Mouse (Mus musculus) monocyte, adult 2 months (primary cell): ENCODE data around the gene Fam20a.

Source experiments
- DNase-seq, 2 experiments: peaks; one replicate each; pipeline ENCODE4 v3.0.0; 2022; ENCODE audit warnings: low spot score in 2 of 2, low read depth in 1 of 2

The Fam20a gene

GRCm38 (mm10) chr11:109721781-109722446, at the start of gene Fam20a:
Gene Fam20a, minus strand, starts transcription at chr11:109722279.
- DNase-seq: peak in 1 of 2 experiments; percentile 1

DNA sequence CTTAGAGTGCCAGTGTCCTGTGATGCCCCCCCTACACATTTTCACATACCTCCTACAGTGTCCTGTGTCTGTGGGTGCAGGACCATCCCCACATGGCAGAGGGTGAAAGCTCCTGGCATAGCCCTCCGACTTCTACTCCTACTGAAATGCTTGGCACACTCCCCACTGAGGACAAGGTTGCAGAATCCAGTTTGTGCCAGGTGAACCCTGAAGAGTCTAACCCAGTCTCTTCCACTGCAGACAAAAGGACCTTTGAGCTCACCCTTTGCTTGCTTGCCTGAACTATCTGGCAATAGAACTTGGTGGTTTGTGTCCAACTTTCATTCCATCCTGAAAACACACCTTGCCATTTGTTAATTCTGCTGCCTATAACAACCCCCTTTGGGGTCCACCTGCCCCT, 49.3 kb upstream of the Fam20a start:
- DNase-seq: no peak

GRCm38 (mm10) chr11:109770185-109770584, 48.1 kb upstream of the Fam20a start:
- no peak for DNase-seq

GRCm38 (mm10) chr11:109769091-109769490, 47.0 kb upstream of the Fam20a start:
- no peak for DNase-seq

DNA sequence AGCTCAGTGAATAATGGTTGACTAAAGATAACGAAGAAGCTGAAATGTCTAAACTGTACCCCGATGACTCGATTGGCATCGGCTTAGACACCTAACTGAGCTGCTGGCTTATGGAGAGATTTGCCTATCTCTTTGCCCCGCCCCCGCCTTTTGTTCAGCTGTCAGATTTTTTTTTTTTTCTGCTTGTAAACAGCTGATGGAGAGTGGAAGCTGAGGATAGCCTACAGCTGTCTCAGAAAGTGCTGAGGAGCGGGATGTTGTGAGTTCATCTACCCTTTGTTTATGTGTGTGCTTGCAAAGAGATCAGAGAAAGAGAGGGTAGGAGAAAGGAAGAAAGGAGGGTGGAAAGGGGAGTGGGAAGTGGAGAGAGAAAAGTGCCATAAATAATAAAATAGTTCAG, 38.0 kb upstream of the Fam20a start:
- no peak for DNase-seq

DNA sequence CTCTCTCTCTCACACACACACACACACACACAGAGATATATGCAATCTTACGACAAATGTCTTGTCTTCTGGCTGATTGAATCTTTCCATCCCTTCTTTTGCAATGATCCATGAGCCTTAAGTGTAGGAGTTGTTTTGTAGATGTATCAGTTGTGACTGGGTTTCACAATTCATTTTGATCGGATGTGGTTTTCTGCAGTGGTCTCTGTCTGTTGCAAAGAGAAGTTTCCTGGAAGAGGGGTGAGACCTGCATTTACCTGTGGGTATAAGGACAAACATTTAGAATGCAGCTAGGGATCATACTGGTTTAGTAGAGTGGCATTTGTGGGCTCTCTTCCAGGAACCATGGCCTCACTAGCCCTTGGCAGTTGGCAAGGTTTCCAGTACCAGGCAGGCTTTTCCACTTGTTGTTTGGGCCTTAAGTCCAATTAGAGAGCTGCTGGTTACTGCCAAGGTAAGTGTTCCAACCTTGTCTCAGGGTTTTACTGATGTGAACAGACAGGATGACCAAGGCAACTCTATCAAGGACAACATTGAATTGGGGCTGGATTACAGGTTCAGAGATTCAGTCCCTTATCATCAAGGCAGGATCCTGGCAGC, 36.6 kb upstream of the Fam20a start:
- DNase-seq: no peak

- no peak for DNase-seq
Measured at GRCm38 (mm10) chr11:109754105-109754602, 32.1 kb upstream of the Fam20a start.

DNA sequence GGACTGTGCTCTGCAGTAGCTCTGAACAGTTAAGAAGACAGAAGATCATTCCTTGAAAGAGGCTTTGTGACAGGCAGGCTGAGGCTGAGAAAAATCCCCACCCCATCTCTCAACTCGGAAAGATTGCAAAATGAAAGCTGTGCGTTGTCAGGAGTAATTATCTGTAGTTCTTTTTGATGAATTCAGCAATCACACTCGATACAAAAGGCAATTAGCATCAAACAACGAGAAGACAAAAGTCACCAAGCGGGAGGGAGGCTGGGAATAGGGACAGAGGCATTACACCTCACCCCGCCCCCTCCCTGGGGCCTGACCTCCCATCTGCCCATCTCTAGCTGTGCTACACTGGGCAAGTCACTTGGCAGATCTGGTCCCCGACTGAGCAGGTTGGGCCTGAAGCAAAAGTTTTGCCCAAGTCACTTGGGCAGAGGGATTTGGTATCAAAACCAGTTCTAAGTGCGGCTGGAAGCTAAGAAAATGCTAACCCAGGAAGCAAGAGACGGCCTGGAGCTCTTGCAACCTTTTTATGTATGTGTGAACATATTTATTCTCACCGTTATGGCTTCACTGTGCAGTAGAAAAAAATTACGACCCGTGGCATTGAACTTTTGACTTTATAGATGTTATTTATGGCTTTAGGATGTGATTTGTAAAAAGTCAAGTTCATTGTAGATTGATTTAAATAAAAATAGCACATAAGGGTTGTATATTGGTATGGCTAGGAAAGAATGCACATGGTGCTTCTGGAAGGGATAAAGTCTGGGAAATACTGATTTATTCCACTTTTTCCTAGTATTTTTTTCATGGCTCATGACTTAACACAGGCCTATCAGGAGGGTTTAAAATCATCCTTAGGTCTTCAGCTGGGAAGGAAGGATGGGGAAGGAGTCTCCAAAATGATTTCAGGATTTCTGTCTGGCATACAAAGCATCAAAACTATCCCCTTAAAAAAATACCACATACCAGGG, 29.8 kb upstream of the Fam20a start:
- no peak for DNase-seq

DNA sequence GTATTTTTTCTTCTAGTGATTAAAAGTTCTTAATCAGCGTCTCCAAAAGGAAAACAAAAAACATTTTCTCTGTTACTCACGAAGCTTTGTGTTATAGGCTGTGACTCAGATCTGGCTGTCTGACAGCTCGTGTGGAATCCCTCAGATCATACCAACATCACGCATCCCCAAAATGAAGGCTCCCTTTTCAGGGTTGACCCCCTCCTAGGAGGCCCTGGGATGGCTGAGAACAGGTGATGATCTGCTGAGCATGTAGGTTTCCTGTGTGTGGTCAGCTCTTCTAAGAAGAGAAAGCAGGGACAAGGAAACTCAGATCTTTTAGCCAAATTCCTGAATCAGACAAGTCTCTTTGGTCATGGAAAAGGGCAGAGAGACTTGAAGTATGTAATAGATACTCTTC, 23.1 kb upstream of the Fam20a start:
- DNase-seq: no peak

DNA sequence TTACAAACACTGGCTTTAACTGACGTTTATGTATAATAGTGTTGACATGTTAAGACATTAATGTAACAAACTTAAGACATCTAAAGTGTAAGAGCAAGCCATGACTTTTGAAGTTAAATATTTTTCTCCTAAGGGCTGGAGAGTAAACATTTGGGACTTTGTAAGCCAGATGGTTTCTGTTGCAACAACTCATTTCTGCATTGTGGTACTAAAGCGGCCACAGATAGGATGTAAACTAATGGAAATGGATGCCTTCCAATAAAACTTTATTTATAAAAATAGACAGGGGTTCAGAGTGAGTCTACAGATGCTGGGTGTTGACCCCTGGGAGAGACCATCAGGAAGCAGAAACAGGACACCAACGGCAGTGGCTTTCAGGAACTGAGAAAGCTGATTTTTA, 15.9 kb upstream of the Fam20a start:
- no peak for DNase-seq

- DNase-seq: no peak
Measured at GRCm38 (mm10) chr11:109736406-109736805, 14.3 kb upstream of the Fam20a start.

DNA sequence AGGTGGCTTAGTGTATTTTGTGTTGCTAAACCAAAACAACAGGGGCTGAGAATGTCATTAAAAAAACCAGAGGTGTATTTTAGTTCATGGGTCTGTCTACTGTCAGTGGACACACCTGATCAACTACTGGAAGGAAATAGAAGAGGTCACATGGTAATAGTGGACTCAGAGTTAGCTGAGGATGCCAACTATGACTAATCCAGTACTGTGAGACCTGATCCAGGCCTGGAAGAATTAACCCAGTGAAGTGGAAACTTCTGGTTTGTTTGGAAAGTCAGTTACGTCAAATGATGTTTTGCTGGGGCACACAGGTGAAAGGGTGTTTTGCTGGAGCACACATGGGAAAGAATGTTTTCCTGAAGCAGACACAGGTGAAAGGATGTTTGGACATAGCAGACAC, 12.3 kb upstream of the Fam20a start:
- no peak for DNase-seq

GRCm38 (mm10) chr11:109732726-109733438, 10.8 kb upstream of the Fam20a start:
- no peak for DNase-seq

GRCm38 (mm10) chr11:109728371-109728770, 6.3 kb upstream of the Fam20a start:
- DNase-seq: no peak

DNA sequence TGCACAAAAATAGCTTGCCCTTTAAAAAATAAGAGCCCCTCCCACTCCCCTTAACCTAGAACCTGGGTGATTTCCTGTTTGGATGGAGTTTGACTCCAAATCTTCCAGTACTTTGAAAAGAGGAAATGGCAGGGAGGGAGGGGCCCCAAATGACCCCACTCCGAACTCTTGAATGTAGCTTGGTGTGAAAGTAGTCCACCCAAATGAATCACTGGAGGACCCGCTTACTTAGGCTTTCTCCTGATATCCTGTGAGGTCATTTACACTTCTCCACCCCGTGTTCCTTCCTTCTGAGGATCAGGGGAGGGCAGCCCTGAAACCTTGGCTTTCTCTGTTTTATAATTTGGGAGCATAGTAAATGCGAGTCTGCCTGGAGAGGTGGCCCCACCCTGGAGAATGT, 632 bp upstream of the Fam20a start:
- peak in 1 of 2 experiments; percentile 15 for DNase-seq

DNA sequence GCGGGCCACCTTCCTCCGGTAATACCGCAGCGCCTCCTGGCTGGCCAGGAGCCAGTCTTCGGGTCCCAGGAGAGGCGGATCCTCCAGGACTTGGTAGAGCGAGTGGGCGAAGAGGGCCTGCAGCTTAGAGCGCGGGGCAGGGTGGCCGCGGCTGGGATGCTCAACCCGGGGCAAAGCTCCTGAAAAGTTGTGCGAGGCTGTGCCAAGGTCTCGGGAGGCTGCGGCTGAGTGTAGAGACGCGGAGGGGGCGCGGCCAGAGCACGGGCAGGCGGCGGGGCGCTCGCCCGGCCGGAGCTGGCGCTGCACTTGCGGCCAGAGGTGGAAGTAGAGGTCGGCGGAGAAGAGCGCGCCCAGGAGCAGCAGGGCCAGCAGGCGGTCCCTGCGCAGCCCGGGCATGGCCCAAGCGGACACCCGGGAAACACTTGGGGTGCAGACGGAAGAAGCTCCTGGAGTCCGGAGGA, 729 bp downstream of the Fam20a start:
- DNase-seq: peak in 1 of 2 experiments; percentile 10

GRCm38 (mm10) chr11:109720809-109721319, 1.2 kb downstream of the Fam20a start:
- no peak for DNase-seq

DNA sequence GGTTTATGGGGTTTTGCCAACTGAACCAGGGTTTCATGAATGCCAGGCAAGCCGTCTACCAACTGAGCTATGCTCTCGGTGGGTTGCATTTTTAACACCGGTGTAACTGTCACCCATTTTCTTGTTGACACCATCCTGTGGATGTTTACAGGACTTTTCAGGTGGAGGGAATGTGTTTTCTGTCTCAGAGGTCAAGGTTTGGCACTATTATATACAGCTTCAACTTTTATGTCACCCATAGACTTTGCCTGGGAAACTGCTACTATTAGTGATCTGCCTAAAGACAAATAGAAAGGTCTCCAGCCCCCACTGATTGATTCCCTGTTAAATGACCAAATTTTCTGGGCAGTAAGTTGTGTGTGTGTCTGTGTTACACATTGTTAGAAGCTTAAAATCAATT, 2.7 kb downstream of the Fam20a start:
- no peak for DNase-seq

DNA sequence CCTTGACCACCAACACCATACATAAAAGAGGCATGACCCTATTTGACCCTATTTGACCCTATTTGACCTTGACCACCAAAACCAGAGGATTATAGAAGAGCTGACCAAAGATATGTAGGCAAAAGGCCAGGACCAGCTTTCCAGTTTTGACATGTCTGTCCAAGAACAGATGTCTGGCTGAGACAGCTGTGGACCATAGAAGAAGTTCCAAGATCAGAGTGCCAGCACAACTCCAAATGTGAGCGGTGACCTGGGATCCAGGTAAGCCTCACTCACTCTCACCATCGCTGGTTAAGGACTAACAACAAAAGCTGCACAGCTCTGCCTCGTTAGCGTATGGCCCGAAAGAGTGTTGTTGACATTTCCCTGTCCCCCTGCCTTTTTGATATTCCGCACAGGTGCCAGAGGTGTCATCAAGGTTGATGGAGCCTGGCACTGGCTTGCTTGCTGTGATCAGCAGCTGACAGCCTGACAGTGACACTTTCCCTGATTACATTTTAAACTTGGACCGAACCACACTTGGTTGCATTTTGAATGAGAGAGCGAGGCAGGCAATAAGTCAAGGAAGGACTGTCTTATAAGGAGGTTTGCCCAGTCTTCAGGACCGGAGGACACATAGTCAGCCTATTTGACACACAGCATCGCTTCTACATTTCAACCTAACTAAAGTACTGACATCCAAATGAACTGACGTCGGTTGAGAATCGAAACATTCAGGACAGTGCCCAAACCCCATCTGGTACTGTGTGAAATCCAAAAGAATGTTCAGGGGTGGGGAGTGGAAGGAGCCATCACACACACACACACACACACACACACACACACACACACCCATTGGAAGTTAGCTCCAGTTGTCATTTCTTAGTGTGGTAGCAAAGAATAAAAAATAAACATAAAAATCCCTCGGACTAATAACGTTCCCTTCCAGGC, 3.8 kb downstream of the Fam20a start:
- no peak for DNase-seq

GRCm38 (mm10) chr11:109717448-109717847, 4.6 kb downstream of the Fam20a start:
- DNase-seq: no peak
